Mouse (Mus musculus) forebrain, postnatal 0 days (tissue): ENCODE data around the gene Trpm5. TPM values are rescaled to one million over a fixed set of nuclear protein-coding genes. Genes with fewer than 3 reads are reported as not detected.

Source experiments
- ATAC-seq: fragments of 200-750 bp; cut with Nextera tagmentation; 2 replicates; pipeline ENCODE4 v1.8.0; 2017; ENCODE audit warnings: mild to moderate bottlenecking, moderate library complexity
- DNase-seq: peaks from one replicate; pipeline ENCODE4 v3.0.0-alpha.2; 2015
- H3K27ac ChIP-seq: fragments of 300-500 bp; sonication (generic); 2 replicates; pipeline ENCODE4 v1.5.1; 2014; ENCODE audit warnings: low read depth, mild to moderate bottlenecking, antibody characterized with exemption, low read length, moderate library complexity, mixed read lengths
- H3K27me3 ChIP-seq: fragments of 300-500 bp; sonication (generic); 2 replicates; pipeline ENCODE4 v1.6.1; 2014; ENCODE audit warnings: mild to moderate bottlenecking, low read length, mixed read lengths; ENCODE audit not compliant: insufficient read depth
- H3K36me3 ChIP-seq: fragments of 300-500 bp; sonication (generic); 2 replicates; pipeline ENCODE4 v1.6.1; 2014; ENCODE audit warnings: mild to moderate bottlenecking, moderate library complexity; ENCODE audit not compliant: insufficient read depth
- H3K4me1 ChIP-seq: fragments of 300-500 bp; sonication (generic); 2 replicates; pipeline ENCODE4 v1.6.1; 2014; ENCODE audit warnings: antibody characterized with exemption; ENCODE audit not compliant: insufficient read depth
- H3K4me2 ChIP-seq: fragments of 300-500 bp; sonication (generic); 2 replicates; pipeline ENCODE4 v1.6.1; 2014; ENCODE audit warnings: low read depth, mild to moderate bottlenecking, moderate library complexity
- H3K4me3 ChIP-seq: fragments of 300-500 bp; sonication (generic); 2 replicates; pipeline ENCODE4 v1.5.1; 2014; ENCODE audit warnings: low read depth, low read length, mixed read lengths
- H3K9ac ChIP-seq: fragments of 300-500 bp; sonication (generic); 2 replicates; pipeline ENCODE4 v1.6.1; 2014; ENCODE audit warnings: mild to moderate bottlenecking
- H3K9me3 ChIP-seq: fragments of 300-500 bp; sonication (generic); 2 replicates; pipeline ENCODE4 v1.6.1; 2016; ENCODE audit warnings: low read length
- CTCF ChIP-seq: sonication (generic); IDR thresholded peaks from 2 replicates; pipeline ENCODE4 v1.5.1; 2016; ENCODE audit warnings: antibody characterized with exemption, control low read depth, low read depth
- WGBS: fragments of 180-500 bp; shearing (Covaris S2); extraction: QIAGEN DNeasy Blood & Tissue Kit; methylation state at CpG from one replicate; pipeline ENCODE4 v1.1.7; 2014; 5-methylcytosine and 5-hydroxymethylcytosine counted together
- polyA plus RNA-seq: library from polyadenylated mRNA; unstranded; fragments of >200 nt; fragmentation: Nextera tagmentation; extraction: Ambion mirVana; gene quantifications from 2 replicates; pipeline ENCODE4 v1.2.1, GENCODE M21; 2015
- total RNA-seq: library from RNA; depleted of rRNA; stranded (reverse); fragments of >200 nt; gene quantifications from 2 replicates; pipeline ENCODE4 v1.2.3, GENCODE M21; 2014

Gene Trpm5
- total and polyA plus RNA-seq, 2 experiments from 2014 or later = 1.1 to 1.3 TPM

DNA sequence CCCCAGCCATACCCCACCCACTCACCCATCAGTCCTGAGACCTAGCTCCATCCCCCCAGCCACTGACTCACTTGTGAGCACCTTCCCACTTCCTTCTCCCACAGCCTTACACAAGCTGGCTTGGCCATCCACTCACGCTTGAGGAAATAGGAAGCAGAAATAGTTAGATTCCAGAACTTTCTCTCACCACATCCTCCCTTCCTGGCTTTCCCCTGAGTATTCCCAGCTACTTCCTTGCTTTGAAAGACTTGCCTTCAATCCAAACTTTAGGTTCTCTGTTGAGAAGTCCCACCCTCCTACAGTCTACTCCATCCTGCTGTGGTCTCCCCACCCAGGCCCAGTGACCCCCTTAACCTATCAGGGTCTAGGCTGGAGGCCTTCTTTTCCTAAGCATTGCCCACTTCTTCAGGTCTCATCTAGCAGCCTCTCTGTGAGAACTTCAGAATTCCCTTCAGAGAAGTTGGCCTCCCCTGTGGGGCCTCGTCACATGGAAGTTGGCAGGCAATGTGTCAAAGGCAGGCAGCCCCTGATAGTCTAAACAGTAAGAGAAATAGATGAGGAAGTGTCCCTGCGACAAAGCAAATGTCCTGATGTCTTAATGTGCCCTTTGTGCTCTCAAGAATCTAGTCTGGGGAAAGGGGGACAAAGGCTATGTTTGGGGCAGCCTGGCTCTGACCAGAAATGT, 53.2 kb downstream of the Trpm5 start:
- H3K36me3 ChIP-seq = peaks cover 14% of the 10 kb centered on the region; the same call in 1 of the 2 replicates
- no peak overlapping the region for H3K4me2 ChIP-seq
- no peak overlapping the region for H3K27ac ChIP-seq
- no peaks in the 10 kb centered on the region for H3K4me1 ChIP-seq
- no peak overlapping the region for H3K9ac ChIP-seq
- no peak for TF ChIP-seq CTCF
- no peaks in the 10 kb centered on the region for H3K9me3 ChIP-seq
- no peak overlapping the region for H3K4me3 ChIP-seq
- DNase-seq (no peak), ATAC-seq (no peak)
- H3K27me3 ChIP-seq = no peaks in the 10 kb centered on the region
- WGBS = 76% methylated on average over 3 of the region's 3 CpGs

DNA sequence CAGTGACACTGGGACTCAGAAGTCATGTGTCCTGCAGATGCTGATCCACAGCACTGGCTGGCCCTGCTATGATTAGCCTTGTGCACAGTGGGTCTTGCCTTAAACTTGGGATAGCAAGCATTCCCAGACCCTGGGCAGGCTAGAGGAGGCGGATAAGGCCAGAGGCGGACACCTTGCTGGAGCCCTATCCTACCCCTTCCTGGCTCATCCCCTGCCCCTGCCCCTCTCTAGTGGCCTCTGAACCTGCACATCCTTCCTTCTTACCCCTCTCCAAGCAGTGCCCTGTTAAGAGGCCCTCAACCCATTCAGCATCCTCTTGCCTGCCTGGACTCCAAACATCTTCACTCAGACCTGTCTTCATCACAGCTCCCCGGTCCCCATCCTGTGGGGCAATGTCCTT, 53.9 kb downstream of the Trpm5 start:
- DNase-seq (no peak), ATAC-seq (no peak)
- no peaks in the 10 kb centered on the region for H3K9me3 ChIP-seq
- TF ChIP-seq CTCF = no peak
- no peak overlapping the region for H3K4me2 ChIP-seq
- no peak overlapping the region for H3K9ac ChIP-seq
- H3K27ac ChIP-seq = no peak overlapping the region
- H3K36me3 ChIP-seq = peaks cover 16% of the 10 kb centered on the region; the same call in 1 of the 2 replicates
- WGBS = 96% methylated on average over 3 of the region's 3 CpGs
- H3K27me3 ChIP-seq = no peaks in the 10 kb centered on the region
- no peaks in the 10 kb centered on the region for H3K4me1 ChIP-seq
- H3K4me3 ChIP-seq = no peak overlapping the region

DNA sequence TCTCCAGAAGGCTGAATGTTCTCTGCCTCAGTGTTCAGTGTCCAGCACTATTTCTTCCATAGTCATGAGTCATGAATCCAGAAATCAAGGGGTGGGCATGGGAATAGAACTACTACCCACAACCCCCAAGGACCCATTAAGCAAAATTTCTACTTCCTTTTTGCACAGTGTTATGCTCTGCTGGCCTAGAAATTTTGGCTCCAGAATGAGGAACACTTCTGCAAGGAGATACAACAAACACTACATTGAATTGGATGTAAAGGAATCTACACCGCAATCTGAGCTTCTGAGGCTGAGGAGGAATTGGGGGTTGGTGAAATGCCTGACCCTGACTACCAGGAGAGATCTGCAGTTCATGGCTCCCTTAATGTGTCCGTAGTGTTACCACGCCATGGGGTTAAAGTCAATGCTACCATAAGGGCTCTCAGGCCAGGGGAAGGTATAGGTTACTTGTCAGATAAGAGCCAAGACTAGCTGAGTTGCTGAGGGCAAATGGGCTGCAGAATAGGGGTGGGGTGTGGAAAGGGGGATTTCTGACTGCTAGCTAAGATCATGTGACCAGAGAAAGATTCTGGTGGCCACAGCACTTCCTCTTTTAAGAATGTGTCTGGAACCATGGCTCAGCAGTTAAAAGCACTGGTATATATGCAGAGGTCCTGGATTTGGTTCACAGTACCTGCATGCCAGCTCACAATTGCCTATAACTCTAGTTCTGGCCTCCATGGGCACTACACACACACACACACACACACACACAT, 56.1 kb downstream of the Trpm5 start:
- Histone ChIP-seq H3K4me2 (no peak overlapping the region), H3K36me3 (peaks cover 28% of the 10 kb centered on the region; the same call in 1 of the 2 replicates), H3K27me3 (no peaks in the 10 kb centered on the region), H3K9ac (no peak overlapping the region), H3K4me1 (no peaks in the 10 kb centered on the region), H3K9me3 (no peaks in the 10 kb centered on the region), H3K27ac (no peak overlapping the region), H3K4me3 (no peak overlapping the region)
- no peak for TF ChIP-seq CTCF
- ATAC-seq = no peak
- DNase-seq = no peak
- WGBS = 94% methylated on average over 3 of the region's 3 CpGs

DNA sequence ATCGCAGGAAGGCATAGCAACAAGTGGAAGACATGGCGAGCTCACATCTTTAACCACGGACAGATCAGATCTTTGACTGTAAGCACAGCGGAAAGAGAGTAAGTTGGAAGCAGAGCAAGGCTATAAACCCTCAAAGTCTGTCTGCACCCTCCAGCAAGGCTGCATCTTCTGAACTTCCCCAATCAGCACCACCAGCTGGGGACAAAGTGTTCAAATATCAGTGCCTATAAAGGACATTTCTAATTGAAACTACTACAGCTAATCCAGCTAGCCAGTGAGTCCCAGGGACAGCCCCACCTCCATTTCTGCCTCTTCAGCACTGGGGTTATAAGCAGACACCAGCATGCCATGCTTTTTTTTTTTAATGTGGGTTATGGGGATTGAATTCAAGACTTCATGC, 57.1 kb downstream of the Trpm5 start:
- TF ChIP-seq CTCF = no peak
- WGBS = 96% methylated on average over 4 of the region's 4 CpGs
- H3K9ac ChIP-seq = no peak overlapping the region
- no peaks in the 10 kb centered on the region for H3K9me3 ChIP-seq
- ATAC-seq (no peak), DNase-seq (no peak)
- H3K27me3 ChIP-seq = no peaks in the 10 kb centered on the region
- no peaks in the 10 kb centered on the region for H3K4me1 ChIP-seq
- peaks cover 29% of the 10 kb centered on the region; the same call in 1 of the 2 replicates for H3K36me3 ChIP-seq
- no peak overlapping the region for H3K4me3 ChIP-seq
- H3K4me2 ChIP-seq = no peak overlapping the region
- H3K27ac ChIP-seq = no peak overlapping the region

DNA sequence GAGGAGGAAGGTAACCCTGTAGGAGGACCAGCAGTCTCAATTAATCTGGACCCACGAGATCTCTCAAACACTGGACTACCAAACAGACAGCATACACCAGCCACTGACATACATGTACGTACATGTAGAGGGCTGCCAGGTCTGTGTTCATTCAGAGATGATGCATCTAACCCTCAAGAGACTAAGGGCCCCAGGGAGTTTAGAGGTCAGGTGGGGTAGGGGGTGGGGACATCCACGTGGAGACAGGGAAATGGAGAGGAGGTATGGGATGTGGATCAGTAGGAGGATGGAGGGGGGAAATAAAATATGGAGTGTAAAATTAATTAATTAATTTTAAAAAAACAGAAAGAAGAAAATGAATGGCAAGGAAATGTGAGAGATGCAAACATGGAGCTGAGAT, 57.7 kb downstream of the Trpm5 start:
- Histone ChIP-seq H3K4me2 (no peak overlapping the region), H3K9me3 (no peaks in the 10 kb centered on the region), H3K4me3 (no peak overlapping the region), H3K36me3 (peaks cover 30% of the 10 kb centered on the region), H3K9ac (no peak overlapping the region), H3K27me3 (no peaks in the 10 kb centered on the region), H3K4me1 (no peaks in the 10 kb centered on the region), H3K27ac (no peak overlapping the region)
- TF ChIP-seq CTCF = no peak
- no peak for ATAC-seq
- 87% methylated on average over 3 of the region's 3 CpGs for WGBS
- no peak for DNase-seq

DNA sequence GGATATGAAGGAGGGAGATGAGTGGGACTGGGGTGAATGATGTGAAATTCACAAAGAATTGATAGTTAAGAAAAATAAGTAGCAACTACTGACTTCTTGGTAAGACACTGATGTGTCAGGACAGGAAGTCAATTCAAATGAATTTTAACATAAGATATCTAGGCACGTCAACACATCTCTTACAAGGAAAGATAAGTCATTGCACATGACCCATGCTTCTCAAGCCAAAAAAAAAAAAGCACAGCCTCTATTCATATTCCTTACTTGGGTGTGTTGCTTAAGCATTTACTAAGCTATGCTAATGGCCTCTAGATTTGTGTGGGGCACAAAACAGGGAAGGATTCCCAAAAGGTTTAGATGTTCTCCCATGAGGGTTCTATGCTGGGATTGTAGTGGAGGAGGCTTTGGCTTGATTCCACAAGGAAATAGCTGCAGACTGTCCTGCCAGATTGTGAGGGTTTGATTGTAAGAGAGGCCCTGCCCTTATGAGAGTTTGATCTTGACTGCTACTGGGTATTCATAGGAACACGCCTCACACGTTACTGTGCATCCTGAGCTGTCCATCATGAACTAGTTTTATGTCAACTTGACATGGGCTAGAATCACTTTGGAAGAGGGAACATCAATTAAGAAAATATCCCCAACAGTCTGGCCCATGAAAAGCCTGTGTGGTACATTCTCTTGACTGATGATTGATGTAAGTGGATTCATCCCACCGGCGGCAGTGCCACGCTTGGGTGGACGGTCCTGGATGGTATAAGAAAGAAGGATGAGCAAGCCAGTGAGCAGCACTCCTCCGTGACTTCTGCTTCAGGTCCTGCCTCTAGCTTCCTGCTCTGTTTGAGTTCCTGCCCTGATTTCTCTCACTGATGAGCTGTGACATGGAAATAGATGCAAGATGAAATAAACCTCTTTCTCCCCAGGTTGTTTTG, 59.7 kb downstream of the Trpm5 start:
- WGBS = 93% methylated on average over 8 of the region's 8 CpGs
- no peaks in the 10 kb centered on the region for H3K4me1 ChIP-seq
- no peaks in the 10 kb centered on the region for H3K9me3 ChIP-seq
- TF ChIP-seq CTCF = no peak
- no peaks in the 10 kb centered on the region for H3K27me3 ChIP-seq
- H3K4me2 ChIP-seq = no peak overlapping the region
- no peak overlapping the region for H3K4me3 ChIP-seq
- H3K36me3 ChIP-seq = peaks cover 42% of the 10 kb centered on the region
- no peak for ATAC-seq
- DNase-seq = no peak
- no peak overlapping the region for H3K27ac ChIP-seq
- no peak overlapping the region for H3K9ac ChIP-seq

DNA sequence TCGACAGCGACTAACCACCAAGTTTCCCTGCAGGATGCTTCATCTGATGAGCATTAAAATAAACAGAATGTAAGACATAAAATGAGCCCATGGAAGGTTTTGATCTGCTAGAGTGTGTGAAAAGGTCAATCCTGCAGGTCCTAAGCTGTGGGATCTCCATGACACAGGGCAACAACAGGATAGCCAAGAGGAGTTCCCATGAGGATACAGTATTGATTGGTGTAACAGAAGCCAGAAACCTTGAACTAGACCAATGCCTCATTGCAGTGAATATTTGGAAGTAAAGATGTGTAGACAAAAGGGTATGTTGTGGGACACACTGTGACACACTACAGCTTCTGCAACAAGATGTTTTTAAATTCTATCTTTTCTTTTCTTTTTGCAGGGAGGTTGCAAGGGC, 60.3 kb downstream of the Trpm5 start:
- ATAC-seq = no peak
- Histone ChIP-seq H3K27ac (no peak overlapping the region), H3K9ac (no peak overlapping the region), H3K4me3 (no peak overlapping the region), H3K9me3 (no peaks in the 10 kb centered on the region), H3K4me1 (no peaks in the 10 kb centered on the region), H3K4me2 (no peak overlapping the region), H3K36me3 (peaks cover 44% of the 10 kb centered on the region), H3K27me3 (no peaks in the 10 kb centered on the region)
- WGBS = 92% methylated on average over 2 of the region's 2 CpGs
- DNase-seq = no peak
- no peak for TF ChIP-seq CTCF
